Mouse (Mus musculus): ENCODE data around the gene Ccl6. TPM values are rescaled to one million over a fixed set of nuclear protein-coding genes. Genes with fewer than 3 reads are reported as not detected.

Gene Ccl6
- polyA plus RNA-seq (2016; fragmentation: Nextera tagmentation; extraction: Ambion mirVana) = 0.81 and 1.8 TPM in 2 replicates

GRCm38 (mm10) chr11:83592853-83593252, at the start of gene Ccl6:
Gene Ccl6 (minus strand): TSS chr11:83593087.
- H3K27me3 ChIP-seq = no peaks in the 10 kb centered on the region
- H3K4me2 ChIP-seq (replicated peaks) = no peak within 1 kb of the TSS
- ATAC-seq (ENCODE audit: low FRiP score) = no peak
- H3K9ac ChIP-seq = no peak within 1 kb of the TSS
- WGBS = 52% methylated on average over 2 of the region's 2 CpGs
- H3K36me3 ChIP-seq = no peaks in the 10 kb centered on the region
- no peaks in the 10 kb centered on the region for H3K4me1 ChIP-seq
- H3K27ac ChIP-seq = no peak within 1 kb of the TSS
- H3K9me3 ChIP-seq (replicated peaks) = no peaks in the 10 kb centered on the region
- H3K4me3 ChIP-seq = no peak within 1 kb of the TSS

GRCm38 (mm10) chr11:83641216-83641615, 48.3 kb upstream of the Ccl6 start:
- Histone ChIP-seq H3K4me2 (replicated peaks) (no peak overlapping the region), H3K27me3 (no peaks in the 10 kb centered on the region), H3K9me3 (replicated peaks) (no peaks in the 10 kb centered on the region), H3K9ac (no peak overlapping the region), H3K27ac (no peak overlapping the region), H3K4me1 (peaks cover 2% of the 10 kb centered on the region; the same call in 1 of the 2 replicates), H3K4me3 (no peak overlapping the region), H3K36me3 (no peaks in the 10 kb centered on the region)
- no peak for ATAC-seq (ENCODE audit: low FRiP score)
- WGBS = 83% methylated on average over 2 of the region's 2 CpGs

- Histone ChIP-seq H3K36me3 (no peaks in the 10 kb centered on the region), H3K27me3 (no peaks in the 10 kb centered on the region), H3K9ac (no peak overlapping the region), H3K4me2 (replicated peaks) (no peak overlapping the region), H3K4me1 (peaks cover 2% of the 10 kb centered on the region; the same call in 1 of the 2 replicates), H3K9me3 (replicated peaks) (no peaks in the 10 kb centered on the region), H3K27ac (no peak overlapping the region), H3K4me3 (no peak overlapping the region)
- no peak for ATAC-seq (ENCODE audit: low FRiP score)
- WGBS = 89% methylated on average over 5 of the region's 5 CpGs
Observed at GRCm38 (mm10) chr11:83640141-83640540, 47.3 kb upstream of the Ccl6 start.

- Histone ChIP-seq H3K9ac (no peak overlapping the region), H3K9me3 (replicated peaks) (no peaks in the 10 kb centered on the region), H3K4me3 (no peak overlapping the region), H3K36me3 (no peaks in the 10 kb centered on the region), H3K27ac (no peak overlapping the region), H3K4me1 (peaks cover 2% of the 10 kb centered on the region; the same call in 1 of the 2 replicates), H3K27me3 (no peaks in the 10 kb centered on the region), H3K4me2 (replicated peaks) (no peak overlapping the region)
- WGBS = 70% methylated on average over 3 of the region's 3 CpGs
- ATAC-seq (ENCODE audit: low FRiP score) = no peak
Observed at GRCm38 (mm10) chr11:83639533-83639932, 46.6 kb upstream of the Ccl6 start.

- WGBS = 47% methylated on average over 2 of the region's 2 CpGs
- no peak overlapping the region for H3K4me3 ChIP-seq
Observed at GRCm38 (mm10) chr11:83638934-83639333, 46.0 kb upstream of the Ccl6 start.

GRCm38 (mm10) chr11:83636742-83637235, 43.9 kb upstream of the Ccl6 start:
- Histone ChIP-seq H3K4me3 (no peak overlapping the region), H3K9ac (no peak overlapping the region), H3K4me2 (replicated peaks) (no peak overlapping the region), H3K9me3 (replicated peaks) (no peaks in the 10 kb centered on the region), H3K36me3 (no peaks in the 10 kb centered on the region), H3K27ac (no peak overlapping the region), H3K4me1 (peaks cover 2% of the 10 kb centered on the region; the same call in 1 of the 2 replicates), H3K27me3 (no peaks in the 10 kb centered on the region)
- ATAC-seq (ENCODE audit: low FRiP score) = no peak
- WGBS = 87% methylated on average over 1 of the region's 1 CpGs

More at GRCm38 (mm10) chr11:83638934-83639333, 46.0 kb upstream of the Ccl6 start:
- H3K36me3 ChIP-seq = no peaks in the 10 kb centered on the region
- no peak for ATAC-seq (ENCODE audit: low FRiP score)
- H3K4me2 ChIP-seq (replicated peaks) = no peak overlapping the region
- H3K4me1 ChIP-seq = peaks cover 2% of the 10 kb centered on the region; the same call in 1 of the 2 replicates
- no peaks in the 10 kb centered on the region for H3K27me3 ChIP-seq
- H3K9me3 ChIP-seq (replicated peaks) = no peaks in the 10 kb centered on the region
- no peak overlapping the region for H3K27ac ChIP-seq
- no peak overlapping the region for H3K9ac ChIP-seq

- H3K36me3 ChIP-seq = no peaks in the 10 kb centered on the region
- H3K4me1 ChIP-seq = peaks cover 2% of the 10 kb centered on the region; the same call in 1 of the 2 replicates
- no peak overlapping the region for H3K4me3 ChIP-seq
- H3K4me2 ChIP-seq (replicated peaks) = no peak overlapping the region
- H3K27me3 ChIP-seq = no peaks in the 10 kb centered on the region
- 94% methylated on average over 2 of the region's 2 CpGs for WGBS
- no peak overlapping the region for H3K27ac ChIP-seq
- H3K9ac ChIP-seq = no peak overlapping the region
- no peak for ATAC-seq (ENCODE audit: low FRiP score)
- no peaks in the 10 kb centered on the region for H3K9me3 ChIP-seq (replicated peaks)
Observed at GRCm38 (mm10) chr11:83634898-83635297, 42.0 kb upstream of the Ccl6 start.

- no peak overlapping the region for H3K4me2 ChIP-seq (replicated peaks)
- H3K4me3 ChIP-seq = no peak overlapping the region
- no peak overlapping the region for H3K9ac ChIP-seq
- H3K27ac ChIP-seq = no peak overlapping the region
- no peaks in the 10 kb centered on the region for H3K9me3 ChIP-seq (replicated peaks)
- ATAC-seq (ENCODE audit: low FRiP score) = no peak
- H3K4me1 ChIP-seq = peaks cover 2% of the 10 kb centered on the region; the same call in 1 of the 2 replicates
- WGBS = 61% methylated on average over 4 of the region's 4 CpGs
- H3K27me3 ChIP-seq = no peaks in the 10 kb centered on the region
- no peaks in the 10 kb centered on the region for H3K36me3 ChIP-seq
Observed at GRCm38 (mm10) chr11:83634425-83634824, 41.5 kb upstream of the Ccl6 start.

- Histone ChIP-seq H3K4me1 (no peaks in the 10 kb centered on the region), H3K9ac (no peak overlapping the region), H3K4me2 (replicated peaks) (no peak overlapping the region), H3K27ac (no peak overlapping the region), H3K27me3 (no peaks in the 10 kb centered on the region), H3K4me3 (no peak overlapping the region), H3K9me3 (replicated peaks) (no peaks in the 10 kb centered on the region), H3K36me3 (no peaks in the 10 kb centered on the region)
- no peak for ATAC-seq (ENCODE audit: low FRiP score)
- 61% methylated on average over 4 of the region's 4 CpGs for WGBS
Observed at GRCm38 (mm10) chr11:83632744-83633143, 39.9 kb upstream of the Ccl6 start.

GRCm38 (mm10) chr11:83631065-83631464, 38.2 kb upstream of the Ccl6 start:
- Histone ChIP-seq H3K4me2 (replicated peaks) (no peak overlapping the region), H3K9ac (no peak overlapping the region), H3K9me3 (replicated peaks) (no peaks in the 10 kb centered on the region), H3K36me3 (no peaks in the 10 kb centered on the region), H3K27ac (no peak overlapping the region), H3K4me3 (no peak overlapping the region), H3K4me1 (no peaks in the 10 kb centered on the region), H3K27me3 (no peaks in the 10 kb centered on the region)
- 89% methylated on average over 2 of the region's 2 CpGs for WGBS
- ATAC-seq (ENCODE audit: low FRiP score) = no peak

GRCm38 (mm10) chr11:83630630-83631029, 37.7 kb upstream of the Ccl6 start:
- Histone ChIP-seq H3K27me3 (no peaks in the 10 kb centered on the region), H3K9me3 (replicated peaks) (no peaks in the 10 kb centered on the region), H3K27ac (no peak overlapping the region), H3K4me3 (no peak overlapping the region), H3K4me1 (no peaks in the 10 kb centered on the region), H3K4me2 (replicated peaks) (no peak overlapping the region), H3K36me3 (no peaks in the 10 kb centered on the region), H3K9ac (no peak overlapping the region)
- ATAC-seq (ENCODE audit: low FRiP score) = no peak
- WGBS = 85% methylated on average over 1 of the region's 1 CpGs

GRCm38 (mm10) chr11:83628808-83629207, 35.9 kb upstream of the Ccl6 start:
- Histone ChIP-seq H3K4me1 (no peaks in the 10 kb centered on the region), H3K4me3 (no peak overlapping the region), H3K27ac (no peak overlapping the region), H3K27me3 (no peaks in the 10 kb centered on the region), H3K36me3 (no peaks in the 10 kb centered on the region), H3K9ac (no peak overlapping the region), H3K4me2 (replicated peaks) (no peak overlapping the region), H3K9me3 (replicated peaks) (no peaks in the 10 kb centered on the region)
- ATAC-seq (ENCODE audit: low FRiP score) = no peak
- 92% methylated on average over 9 of the region's 9 CpGs for WGBS

GRCm38 (mm10) chr11:83623586-83623985, 30.7 kb upstream of the Ccl6 start:
- WGBS = 93% methylated on average over 3 of the region's 3 CpGs
- Histone ChIP-seq H3K27me3 (no peaks in the 10 kb centered on the region), H3K36me3 (no peaks in the 10 kb centered on the region), H3K9ac (no peak overlapping the region), H3K9me3 (replicated peaks) (no peaks in the 10 kb centered on the region), H3K4me3 (no peak overlapping the region), H3K4me2 (replicated peaks) (no peak overlapping the region), H3K4me1 (no peaks in the 10 kb centered on the region), H3K27ac (no peak overlapping the region)
- ATAC-seq (ENCODE audit: low FRiP score) = no peak
